ENCODE assay signal across 8 mouse cellular contexts in genomic region chr4:152212531-152212930, GRCm38 (mm10). TPM values are rescaled to one million over a fixed set of nuclear protein-coding genes. Genes with fewer than 3 reads are reported as not detected.
A peak's percentile ranks its signal among the peaks of the same experiment; 100 is the strongest.
DNase-seq lines count a peak whose midpoint lies in the region; ATAC-seq and TF ChIP-seq lines count a peak whose summit lies in the region.

No protein-coding gene starts in this region.

- peak; percentile 83 for TF ChIP-seq CTCF in ES-Bruce4 (IDR thresholded peaks at IDR 0.05; ENCODE audit: low read depth, low read length)

- TF ChIP-seq EP300 in ES-Bruce4 (IDR thresholded peaks at IDR 0.05; ENCODE audit: insufficient read depth, low read depth, low read length), result no peak

- 28% methylated on average over 5 of the region's 5 CpGs for WGBS in kidney, embryonic 16.5 days
- WGBS in liver, embryonic 16.5 days (ENCODE audit: insufficient replicate concordance), result 29% methylated on average over 5 of the region's 5 CpGs

- H3K4me3 ChIP-seq in ES-Bruce4 (ENCODE audit: low read depth, low read length), result no peak overlapping the region
- H3K4me3 ChIP-seq in kidney, embryonic 16.5 days (ENCODE audit: low read length), result no peak overlapping the region
- H3K4me3 ChIP-seq in liver, embryonic 16.5 days (ENCODE audit: low read depth, low read length), result no peak overlapping the region

- H3K9me3 ChIP-seq in ES-Bruce4 (replicated peaks; ENCODE audit: control insufficient read depth, insufficient read depth, low read length, poor library complexity, severe bottlenecking), result no peaks in the 10 kb centered on the region
- H3K9me3 ChIP-seq in kidney, embryonic 16.5 days (ENCODE audit: low read length), result no peaks in the 10 kb centered on the region
- H3K9me3 ChIP-seq in liver, embryonic 16.5 days (replicated peaks; ENCODE audit: control insufficient read depth, low read length), result no peaks in the 10 kb centered on the region

- no peaks in the 10 kb centered on the region for H3K27me3 ChIP-seq in ES-Bruce4 (ENCODE audit: control insufficient read depth, insufficient read depth, low read length, poor library complexity, severe bottlenecking)
- no peaks in the 10 kb centered on the region for H3K27me3 ChIP-seq in kidney, embryonic 16.5 days (ENCODE audit: insufficient read depth, low read length)
- no peaks in the 10 kb centered on the region for H3K27me3 ChIP-seq in liver, embryonic 16.5 days (ENCODE audit: control insufficient read depth, insufficient read depth, low read depth, low read length)

- no peak overlapping the region for H3K27ac ChIP-seq in ES-Bruce4 (ENCODE audit: insufficient read depth, low read length)
- no peak overlapping the region for H3K27ac ChIP-seq in kidney, embryonic 16.5 days (ENCODE audit: low read length)
- peak overlapping the region; percentile 55; the same call in 1 of the 2 replicates for H3K27ac ChIP-seq in liver, embryonic 16.5 days (ENCODE audit: low read length)

- H3K36me3 ChIP-seq in ES-Bruce4 (ENCODE audit: control insufficient read depth, insufficient read depth, low read length, poor library complexity, severe bottlenecking), result no peaks in the 10 kb centered on the region
- H3K36me3 ChIP-seq in kidney, embryonic 16.5 days (ENCODE audit: insufficient read depth, low read length), result no peaks in the 10 kb centered on the region
- H3K36me3 ChIP-seq in liver, embryonic 16.5 days (ENCODE audit: control insufficient read depth, insufficient read depth), result no peaks in the 10 kb centered on the region

- no peaks in the 10 kb centered on the region for H3K4me1 ChIP-seq in ES-Bruce4 (ENCODE audit: control insufficient read depth, insufficient read depth, low read length)
- peaks cover 3% of the 10 kb centered on the region for H3K4me1 ChIP-seq in kidney, embryonic 16.5 days (ENCODE audit: insufficient read depth, low read length)
- peaks cover 3% of the 10 kb centered on the region for H3K4me1 ChIP-seq in liver, embryonic 16.5 days (ENCODE audit: control insufficient read depth, low read depth, low read length)

- H3K9ac ChIP-seq in ES-Bruce4 (ENCODE audit: low read depth, poor library complexity, severe bottlenecking), result no peak overlapping the region
- H3K9ac ChIP-seq in kidney, embryonic 16.5 days (replicated peaks; ENCODE audit: low read length), result no peak overlapping the region
- H3K9ac ChIP-seq in liver, embryonic 16.5 days (ENCODE audit: low read depth, low read length), result no peak overlapping the region

- TF ChIP-seq POLR2A in ES-Bruce4 (IDR thresholded peaks at IDR 0.05; ENCODE audit: insufficient read depth, low read length), result no peak

- peak; percentile 83 for DNase-seq in 3T3-L1 (ENCODE audit: low read depth, low spot score)
- DNase-seq in cerebellum, postnatal 25 days, result peak; percentile 65 to 76
- DNase-seq in heart, adult 9 months (ENCODE audit: low spot score in 2 of 2), result peak; percentile 56 to 67
- peak; percentile 80 for DNase-seq in retina, embryonic 14.5 days (ENCODE audit: low spot score)
- DNase-seq in urinary bladder, postnatal 36 days (ENCODE audit: low spot score in 2 of 2), result peak; percentile 53 to 62

- H3K4me2 ChIP-seq in kidney, embryonic 16.5 days (replicated peaks; ENCODE audit: low read depth, low read length), result no peak overlapping the region
- no peak overlapping the region for H3K4me2 ChIP-seq in liver, embryonic 16.5 days (ENCODE audit: low read depth, low read length)

- peak; percentile 57 for ATAC-seq in kidney, embryonic 16.5 days (ENCODE audit: low FRiP score, low TSS enrichment)
- peak; percentile 38; the same call in 1 of the 2 replicates for ATAC-seq in liver, embryonic 16.5 days (ENCODE audit: low read depth)

RNA-seq across cellular contexts. Expression of gene Acot7, which starts 34.6 kb away (rescaled TPM):
- polyA plus RNA-seq in ES-Bruce4 (2011; ENCODE audit: insufficient read depth, insufficient read length, low read depth, missing spikeins), result 49.5 and 52.6 TPM in 2 replicates
- polyA plus RNA-seq in kidney, embryonic 16.5 days (2015; fragmentation: Nextera tagmentation; extraction: Ambion mirVana), result 75.1 and 76.4 TPM in 2 replicates
- 11.9 and 12.0 TPM in 2 replicates for polyA plus RNA-seq in liver, embryonic 16.5 days (2015; fragmentation: Nextera tagmentation; extraction: Ambion mirVana)

RNA-seq across cellular contexts. Expression of gene Hes2, which starts 53.9 kb away (rescaled TPM):
- 0.39 TPM in 1 of 2 replicates, not detected in the other for polyA plus RNA-seq in ES-Bruce4 (2011; ENCODE audit: insufficient read depth, insufficient read length, low read depth, missing spikeins)
- polyA plus RNA-seq in kidney, embryonic 16.5 days (2015; fragmentation: Nextera tagmentation; extraction: Ambion mirVana), result 0.14 and 0.57 TPM in 2 replicates
- polyA plus RNA-seq in liver, embryonic 16.5 days (2015; fragmentation: Nextera tagmentation; extraction: Ambion mirVana), result not detected in 2 replicates
